Mouse (Mus musculus): ENCODE data around the gene Gm45208.
"Not testable (repeated sequence)": the region's sequence is repeated elsewhere in the genome, so short reads cannot be mapped to it uniquely, and the experiment has no call there.

Gene Gm45208

DNA sequence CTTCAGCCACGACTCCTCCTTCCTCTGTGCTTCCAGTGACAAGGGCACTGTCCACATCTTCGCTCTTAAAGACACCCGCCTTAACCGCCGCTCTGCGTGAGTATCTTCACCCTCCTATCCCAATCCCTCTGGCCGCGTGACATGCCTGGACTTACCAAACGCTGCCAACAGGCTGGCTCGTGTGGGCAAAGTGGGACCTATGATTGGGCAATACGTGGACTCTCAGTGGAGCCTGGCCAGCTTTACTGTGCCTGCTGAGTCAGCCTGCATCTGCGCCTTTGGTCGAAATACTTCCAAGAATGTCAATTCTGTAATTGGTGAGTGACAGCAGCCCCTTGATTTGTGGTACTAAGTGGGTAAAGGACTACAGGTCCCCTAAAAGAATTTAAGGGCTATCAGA, 5.1 kb downstream of the Gm45208 start:
- DNase-seq (ENCODE audit: low read depth in 2 of 2, low spot score in 2 of 2) = no peak

DNA sequence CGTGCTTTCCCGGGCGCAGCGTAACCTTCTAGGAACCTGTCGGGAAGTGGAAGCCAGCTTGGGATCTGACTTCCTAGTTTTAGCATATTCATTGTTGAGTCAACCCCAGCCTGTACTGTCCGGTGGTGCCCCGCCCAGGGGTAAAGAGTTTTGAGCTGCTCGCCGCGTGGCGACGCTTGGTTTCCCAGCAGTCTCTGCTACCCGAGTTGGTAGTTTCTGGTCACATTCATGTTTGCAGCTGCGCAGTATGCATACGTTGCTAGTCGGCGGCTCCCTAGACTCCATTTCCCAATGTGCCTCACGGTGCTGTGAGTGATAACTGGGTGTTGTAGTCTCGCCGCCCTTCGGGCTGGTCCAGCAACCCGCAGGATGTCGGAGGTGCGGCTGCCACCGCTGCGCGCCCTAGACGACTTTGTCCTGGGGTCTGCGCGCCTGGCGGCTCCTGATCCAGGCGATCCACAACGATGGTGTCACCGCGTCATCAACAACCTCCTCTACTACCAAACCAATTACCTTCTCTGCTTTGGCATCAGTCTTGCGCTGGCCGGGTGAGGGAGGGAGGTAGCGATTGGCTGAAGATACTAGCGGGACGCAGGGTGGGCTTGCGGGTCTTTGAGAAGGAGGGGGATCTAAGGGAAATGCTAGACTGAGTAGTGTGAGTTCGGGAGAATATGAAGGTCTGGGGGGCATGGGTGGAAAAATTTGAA, 6.3 kb downstream of the Gm45208 start, which contains the start of gene Praf2:
Gene Praf2 (plus strand): TSS at position 225 of the 707 bp plus-strand sequence.
- peak; percentile 50 to 51 for DNase-seq (ENCODE audit: low read depth in 2 of 2, low spot score in 2 of 2)

DNA sequence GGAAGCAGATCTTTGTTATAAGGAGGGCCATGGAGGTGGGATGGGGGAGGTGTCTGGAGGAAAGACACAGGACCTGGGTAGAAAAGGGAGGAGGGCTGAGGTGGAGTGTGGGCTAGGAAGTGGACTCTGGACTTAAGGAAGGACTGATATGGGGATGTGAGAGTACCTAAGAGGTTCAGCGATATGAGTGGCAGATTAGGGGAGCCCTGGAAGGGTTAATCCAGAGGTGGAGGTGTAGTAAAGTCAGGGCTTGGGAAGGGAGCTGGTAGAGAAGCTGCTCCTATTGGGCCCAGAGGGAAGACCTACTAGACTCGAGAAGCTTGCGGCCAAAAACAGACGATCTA, 6.8 kb downstream of the Gm45208 start:
- DNase-seq (ENCODE audit: low read depth in 2 of 2, low spot score in 2 of 2) = no peak

DNA sequence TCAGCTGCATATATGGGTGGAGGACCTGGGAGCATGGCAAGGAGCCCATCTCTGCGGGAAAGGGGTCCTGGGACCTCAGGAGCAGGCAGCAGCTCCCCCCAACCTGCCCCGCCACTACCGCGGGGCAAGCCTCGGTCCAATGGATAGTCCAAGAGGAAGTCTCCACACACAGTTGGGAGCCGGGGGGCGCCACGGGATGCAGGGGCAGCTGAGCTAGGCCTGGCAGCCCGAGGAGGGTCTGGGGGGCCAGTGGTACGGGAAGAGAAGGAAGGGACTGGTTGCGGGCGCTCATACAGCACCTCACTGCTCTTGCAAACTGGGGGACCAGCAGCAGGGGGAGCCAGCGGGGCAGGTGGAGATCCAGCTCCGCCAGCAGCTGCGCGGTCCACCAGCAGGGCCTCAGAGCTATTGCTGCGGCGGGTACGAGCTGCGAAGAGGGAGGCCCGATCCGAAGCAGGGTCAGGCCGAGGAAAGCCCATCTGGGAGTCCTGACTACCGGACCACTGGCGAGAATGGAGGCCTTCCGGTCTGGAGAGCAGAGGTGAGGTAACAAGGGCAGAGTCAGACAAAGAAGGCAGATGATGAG, 11.6 kb downstream of the Gm45208 start:
- DNase-seq (ENCODE audit: low read depth in 2 of 2, low spot score in 2 of 2) = peak; percentile 72 to 81

DNA sequence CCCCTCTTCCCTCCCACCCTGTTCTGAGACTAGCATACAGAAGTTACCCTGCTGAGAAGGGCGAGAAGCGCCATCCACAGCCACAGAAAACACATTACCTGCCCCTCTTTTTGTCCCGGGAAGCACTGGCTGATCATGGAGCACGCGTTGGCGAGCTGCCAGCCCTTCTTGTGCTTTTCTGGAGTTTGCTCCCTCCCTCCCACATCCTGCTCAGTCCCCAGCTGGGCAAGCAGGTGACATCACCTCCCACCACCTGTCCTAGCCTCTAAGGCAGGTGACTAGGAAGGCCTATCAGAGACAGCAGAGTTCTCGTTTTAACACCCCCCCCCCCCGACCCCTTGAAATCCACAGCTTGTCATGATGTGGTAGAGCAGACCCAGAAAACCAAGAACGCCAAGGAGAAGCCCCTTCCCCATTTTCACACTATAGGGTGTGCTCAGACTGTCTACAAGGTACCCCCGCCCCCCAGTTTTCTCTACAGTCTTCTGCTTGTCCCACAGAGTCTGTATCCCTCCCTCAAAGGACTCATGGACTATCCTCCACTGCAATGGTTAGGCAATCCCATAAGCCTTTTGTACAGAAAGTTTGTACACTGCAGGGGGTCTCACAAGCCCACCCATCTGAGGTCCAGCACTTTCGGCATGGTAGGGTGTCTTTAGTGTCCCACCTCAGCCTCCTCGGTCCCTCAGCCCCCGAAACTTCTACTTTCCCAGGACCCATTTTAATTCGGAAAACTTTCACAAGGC, 17.5 kb downstream of the Gm45208 start:
- no peak for DNase-seq (ENCODE audit: low read depth in 2 of 2, low spot score in 2 of 2)

DNA sequence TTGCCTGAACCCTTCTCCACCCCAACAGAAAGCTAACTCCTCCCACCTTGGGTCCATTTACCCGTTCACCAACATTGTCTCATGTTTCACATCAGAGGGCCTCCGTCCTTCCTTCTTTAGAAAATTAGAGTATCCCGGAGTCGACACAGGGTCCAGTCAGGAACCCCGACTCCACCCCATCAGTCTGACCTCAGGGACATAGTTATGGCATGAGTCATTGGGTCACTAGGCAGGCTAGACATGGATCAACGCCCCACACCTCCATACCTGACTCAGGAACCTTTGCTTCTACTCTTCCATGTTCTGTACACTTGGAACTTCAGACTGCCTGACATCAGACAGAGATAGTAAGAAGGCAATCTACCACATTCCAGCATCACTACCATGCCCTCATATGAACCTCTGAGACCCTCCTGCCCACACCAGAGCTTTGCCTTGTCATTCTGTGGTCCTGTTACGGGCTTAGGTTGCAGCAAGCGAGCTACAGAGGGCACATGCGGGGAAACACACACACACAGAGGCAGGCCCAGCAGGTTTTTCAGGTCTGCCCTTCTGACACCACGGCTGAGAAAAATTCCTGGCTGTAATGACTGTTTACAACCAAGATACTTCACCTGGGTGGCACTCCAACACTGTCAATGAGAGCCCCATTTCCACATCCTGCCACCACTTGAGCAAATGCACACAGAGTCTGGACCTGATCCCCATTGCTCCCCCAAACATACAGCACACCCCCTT, 18.2 kb downstream of the Gm45208 start:
- no peak for DNase-seq (ENCODE audit: low read depth in 2 of 2, low spot score in 2 of 2)

DNA sequence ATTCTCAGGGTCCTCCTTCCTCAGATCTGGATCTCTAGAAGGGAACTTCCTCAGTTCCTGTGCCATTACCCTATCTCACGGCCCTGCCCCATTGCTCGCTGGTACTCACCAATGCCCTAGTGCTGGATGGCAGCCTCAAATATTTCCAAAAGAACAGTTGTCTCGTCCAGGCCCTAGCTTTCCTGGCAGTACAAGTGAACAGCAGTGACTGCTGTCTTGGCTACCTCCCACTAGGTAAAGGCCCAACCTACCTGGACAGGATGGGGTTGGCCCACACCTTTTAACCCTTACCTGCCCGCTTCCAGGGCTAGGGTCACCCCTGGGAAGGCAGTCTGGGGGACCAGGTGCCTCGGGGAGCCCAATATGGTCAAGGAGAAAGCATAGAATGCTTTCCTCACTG, 19.1 kb downstream of the Gm45208 start:
- no peak for DNase-seq (ENCODE audit: low read depth in 2 of 2, low spot score in 2 of 2)

DNA sequence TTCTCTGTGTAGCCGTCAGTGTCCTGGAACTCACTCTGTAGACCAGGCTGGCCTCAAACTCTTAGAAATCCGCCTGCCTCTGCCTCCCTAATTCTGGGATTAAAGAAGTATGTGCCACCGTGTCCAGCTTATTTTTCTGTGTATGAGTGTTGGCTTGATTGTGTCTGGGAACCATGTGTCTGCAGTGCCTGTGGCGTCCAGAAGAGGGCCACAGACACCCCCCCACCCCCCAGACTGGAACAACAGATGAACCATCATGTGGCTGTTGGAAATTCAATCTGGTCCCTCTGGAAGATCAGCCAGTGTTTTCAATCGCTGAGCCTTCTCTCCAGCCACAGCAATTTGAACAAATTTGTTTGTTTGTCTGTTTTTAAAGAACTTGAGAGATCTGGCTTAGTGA, 21.4 kb downstream of the Gm45208 start:
- no peak for DNase-seq (ENCODE audit: low read depth in 2 of 2, low spot score in 2 of 2)

DNA sequence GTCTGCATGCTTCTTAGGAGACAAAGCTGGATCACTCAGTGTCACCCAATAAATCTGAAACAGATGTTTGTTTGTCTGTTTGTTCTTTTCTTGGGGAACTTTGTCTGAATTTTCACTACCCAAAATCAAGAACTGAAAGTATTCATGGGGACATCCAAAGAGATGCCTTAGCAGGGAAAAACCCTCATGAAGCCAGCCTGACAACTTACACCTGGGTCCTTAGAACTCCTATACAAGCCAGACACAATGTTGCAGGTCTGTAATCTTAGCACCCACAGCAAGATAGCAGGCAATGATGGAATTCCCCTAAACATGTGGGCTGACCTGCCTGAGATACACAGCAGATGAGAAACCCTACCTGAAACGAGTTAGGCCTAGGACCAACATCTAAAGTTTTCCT, 22.9 kb downstream of the Gm45208 start:
- no peak for DNase-seq (ENCODE audit: low read depth in 2 of 2, low spot score in 2 of 2)

DNA sequence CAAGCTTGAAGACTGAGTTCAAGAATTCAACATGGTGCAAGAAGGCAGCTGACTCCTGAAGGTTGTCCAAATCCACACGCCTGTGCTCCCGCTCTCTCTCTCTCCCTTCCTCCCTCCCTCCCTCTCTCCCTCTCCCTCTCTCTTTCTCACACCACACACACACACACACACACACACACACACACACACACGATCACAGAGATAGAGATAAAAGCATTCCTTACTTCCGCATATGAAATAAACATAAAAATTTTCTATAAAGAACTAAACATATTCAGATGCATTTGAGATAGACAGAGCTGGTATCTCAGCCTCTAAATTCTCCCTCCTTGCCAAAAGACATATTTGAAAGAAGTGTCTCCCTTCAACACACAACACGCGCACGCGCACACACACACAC, 23.4 kb downstream of the Gm45208 start:
- DNase-seq (ENCODE audit: low read depth in 2 of 2, low spot score in 2 of 2) = no peak

DNA sequence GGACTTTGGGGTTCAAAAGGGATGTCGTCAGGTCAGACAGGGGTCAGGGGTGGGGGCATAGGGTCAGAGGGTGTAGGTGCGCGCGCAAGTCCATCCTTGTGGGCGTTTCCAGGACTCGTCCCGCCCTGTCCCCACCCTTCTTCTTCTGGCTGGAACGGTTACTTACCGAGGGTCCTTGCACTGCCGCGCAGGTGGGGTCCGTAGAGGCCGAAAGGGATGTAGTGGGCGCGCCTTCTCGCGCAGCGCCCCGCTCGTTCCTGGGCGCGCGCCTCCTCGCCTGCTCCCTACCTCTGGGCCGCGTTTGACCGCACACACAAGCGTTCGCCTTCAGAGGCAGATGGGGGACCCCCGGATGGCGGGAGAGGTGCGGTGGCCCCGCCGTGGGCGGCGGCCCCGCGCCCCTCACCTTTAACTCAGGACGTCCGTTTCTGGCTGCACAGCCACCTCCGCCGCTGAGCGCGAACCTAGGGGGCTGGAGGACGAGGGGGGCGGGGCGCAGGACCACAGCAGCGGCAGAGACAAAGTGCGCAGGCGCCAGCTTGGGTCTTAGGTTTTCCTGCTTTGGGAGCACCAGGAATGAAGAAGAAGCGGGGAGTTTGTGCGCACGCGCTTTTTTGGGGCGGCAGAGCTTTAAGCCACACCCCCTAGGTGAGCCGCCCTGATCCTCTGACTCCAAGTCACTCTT, 28.5 kb downstream of the Gm45208 start, which contains the start of gene Ccdc120:
Gene Ccdc120 (minus strand): TSS at position 474 of the 685 bp plus-strand sequence.
- no peak for DNase-seq (ENCODE audit: low read depth in 2 of 2, low spot score in 2 of 2)

DNA sequence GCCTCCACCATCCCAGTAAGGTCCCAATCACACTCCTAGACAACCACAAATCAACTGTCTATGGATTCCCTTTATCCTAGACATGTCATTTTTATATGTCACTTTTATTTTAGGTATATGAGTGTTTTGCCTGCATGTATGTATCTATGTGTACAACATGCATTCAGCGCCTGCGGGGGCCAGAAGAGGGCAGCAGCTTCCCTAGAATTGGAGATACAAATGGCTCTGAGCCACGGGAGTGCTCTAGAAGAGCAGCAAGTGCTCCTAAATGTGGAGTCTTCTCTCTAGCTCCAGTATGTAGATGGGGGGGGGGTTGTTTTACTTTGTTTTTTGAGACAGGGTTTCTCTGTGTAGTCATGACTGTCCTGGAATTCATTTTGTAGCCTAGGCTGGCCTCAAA, 31.6 kb downstream of the Gm45208 start:
- DNase-seq (ENCODE audit: low read depth in 2 of 2, low spot score in 2 of 2) = not testable (repeated sequence)

DNA sequence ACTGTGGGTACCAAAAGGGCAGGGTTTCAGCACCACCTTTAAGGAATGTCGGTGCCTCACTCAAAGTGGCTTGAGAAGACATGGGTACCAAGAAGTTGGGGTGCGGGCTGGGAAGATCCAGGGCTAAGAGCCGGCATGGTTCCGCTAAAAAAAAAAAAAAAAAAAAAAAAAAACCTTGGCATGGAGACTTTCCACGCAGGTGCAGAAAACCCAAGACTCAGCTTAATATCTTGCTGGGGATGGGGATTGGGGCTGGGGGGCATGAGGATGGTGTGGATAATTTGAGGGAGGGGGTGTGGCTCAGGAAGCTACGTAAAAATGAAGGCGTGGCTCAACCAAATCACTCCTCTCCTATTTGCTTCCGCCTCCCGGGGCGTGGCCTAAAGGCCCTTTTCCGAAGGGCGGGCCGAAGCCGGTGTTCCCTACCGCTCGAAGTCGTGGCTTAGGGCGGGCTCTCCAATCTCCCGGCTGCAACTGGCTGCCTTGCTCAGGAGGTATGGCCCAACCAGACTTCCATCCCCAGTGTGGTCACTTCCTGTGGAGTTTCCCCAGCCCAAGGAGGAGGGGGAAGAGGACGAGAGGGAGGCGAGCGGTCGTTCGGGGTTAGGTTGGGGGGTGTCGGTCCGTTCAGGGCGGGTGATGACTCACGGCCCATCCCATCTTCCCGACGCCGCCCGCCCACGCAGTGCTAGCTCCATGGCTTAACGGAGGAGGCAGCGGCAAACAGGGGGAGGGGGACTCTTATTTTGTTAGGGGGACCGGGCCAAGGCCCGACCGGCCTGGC, 40.3 kb downstream of the Gm45208 start, which contains the start of gene Tfe3:
Gene Tfe3 (plus strand): TSS at position 424 of the 784 bp plus-strand sequence.
- peak; percentile 79 to 80 for DNase-seq (ENCODE audit: low read depth in 2 of 2, low spot score in 2 of 2)

DNA sequence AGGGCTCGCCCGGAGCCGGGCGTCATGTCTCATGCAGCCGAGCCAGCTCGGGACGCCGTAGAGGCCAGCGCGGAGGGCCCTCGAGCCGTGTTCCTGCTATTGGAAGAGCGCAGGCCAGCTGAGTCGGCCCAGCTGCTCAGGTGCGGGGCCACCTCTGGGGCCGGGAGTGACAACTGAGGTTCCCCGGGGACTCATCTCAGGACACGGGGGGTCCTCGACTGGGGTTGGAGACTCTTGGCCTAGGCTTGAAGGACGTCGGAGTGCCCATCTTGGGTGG, 40.8 kb downstream of the Gm45208 start:
- DNase-seq (ENCODE audit: low read depth in 2 of 2, low spot score in 2 of 2) = no peak

DNA sequence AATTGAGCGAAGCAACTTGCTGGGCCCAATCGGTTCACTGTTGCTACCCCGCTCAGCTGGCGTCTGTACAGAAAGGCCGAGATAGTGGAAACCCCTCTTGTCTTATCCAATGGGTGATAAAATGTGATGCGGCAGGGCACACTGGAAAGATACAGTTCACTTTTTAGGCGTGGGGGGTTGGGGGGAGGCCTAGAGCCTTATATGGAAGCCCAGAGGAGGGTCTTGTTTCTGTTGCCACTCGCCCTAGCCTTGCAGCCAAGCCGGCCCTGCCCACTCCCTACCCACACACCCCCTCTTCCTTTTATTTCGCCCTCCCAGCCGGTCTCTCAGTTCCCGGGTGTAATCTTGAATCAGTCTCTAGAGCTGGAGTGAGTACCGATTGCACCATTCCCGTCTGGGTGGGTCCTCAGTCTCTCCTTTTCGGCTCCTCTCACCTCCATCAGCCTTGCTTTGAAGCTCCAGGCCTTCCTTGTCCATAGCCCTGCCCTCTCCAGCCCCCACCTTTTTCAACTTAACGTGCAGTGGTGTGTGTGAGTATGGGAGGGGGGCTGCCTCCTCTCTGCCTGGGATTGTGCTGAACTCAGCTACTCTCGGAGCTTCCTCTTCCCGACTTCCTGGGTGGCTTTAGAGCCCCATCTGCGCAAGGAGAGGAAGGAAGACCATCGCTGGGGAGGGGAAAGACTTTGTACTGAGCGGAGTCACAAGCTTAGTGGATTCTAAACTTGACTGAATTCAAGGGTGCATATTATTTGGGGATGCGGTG, 41.8 kb downstream of the Gm45208 start:
- no peak for DNase-seq (ENCODE audit: low read depth in 2 of 2, low spot score in 2 of 2)

DNA sequence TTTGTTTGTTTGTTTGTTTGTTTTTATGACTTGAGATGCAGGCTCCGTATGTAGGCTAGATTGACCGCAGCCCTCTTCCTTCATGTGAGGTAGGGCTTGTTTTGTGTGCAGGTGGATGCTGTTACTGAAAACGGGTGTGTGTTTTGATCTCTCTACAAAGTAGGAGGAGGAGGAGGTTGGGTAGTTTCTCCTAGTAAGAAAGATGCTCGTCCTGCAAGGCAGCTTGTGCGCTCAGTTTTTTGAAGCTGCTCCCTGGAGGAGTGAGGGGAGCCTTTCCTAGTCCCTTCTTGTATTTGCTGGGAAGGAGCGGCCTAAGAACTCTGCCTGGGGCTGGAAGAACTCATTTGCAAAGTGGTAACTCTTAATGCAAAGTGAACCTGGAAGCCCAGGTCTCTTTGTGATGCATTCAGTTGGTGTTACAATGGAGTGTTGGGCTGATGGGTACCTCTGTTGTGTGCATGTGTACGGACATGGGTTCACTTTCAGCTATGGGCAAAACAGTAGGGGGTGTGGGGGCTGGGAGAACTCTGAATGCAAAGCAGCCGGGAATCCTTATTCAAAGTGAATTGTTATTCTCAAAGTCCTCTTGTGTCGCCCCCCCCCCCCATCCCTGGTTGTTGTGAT, 42.7 kb downstream of the Gm45208 start:
- DNase-seq (ENCODE audit: low read depth in 2 of 2, low spot score in 2 of 2) = no peak

DNA sequence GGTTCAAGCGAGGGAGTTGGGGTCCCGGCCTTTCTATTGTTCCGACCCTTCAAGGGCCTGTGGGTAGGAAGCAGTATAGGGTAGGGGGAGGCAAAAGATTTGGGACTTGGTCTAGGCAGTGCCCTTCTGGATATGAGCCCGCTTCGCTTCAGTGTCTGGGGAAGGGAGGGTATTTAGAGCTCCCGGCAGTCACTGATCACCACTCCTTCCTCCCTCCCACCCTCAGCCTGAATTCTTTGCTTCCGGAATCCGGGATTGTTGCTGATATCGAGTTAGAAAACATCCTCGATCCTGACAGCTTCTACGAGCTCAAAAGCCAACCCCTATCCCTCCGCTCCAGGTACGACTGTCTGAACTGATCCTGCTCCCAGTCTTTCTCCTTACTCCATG, 43.2 kb downstream of the Gm45208 start:
- no peak for DNase-seq (ENCODE audit: low read depth in 2 of 2, low spot score in 2 of 2)

DNA sequence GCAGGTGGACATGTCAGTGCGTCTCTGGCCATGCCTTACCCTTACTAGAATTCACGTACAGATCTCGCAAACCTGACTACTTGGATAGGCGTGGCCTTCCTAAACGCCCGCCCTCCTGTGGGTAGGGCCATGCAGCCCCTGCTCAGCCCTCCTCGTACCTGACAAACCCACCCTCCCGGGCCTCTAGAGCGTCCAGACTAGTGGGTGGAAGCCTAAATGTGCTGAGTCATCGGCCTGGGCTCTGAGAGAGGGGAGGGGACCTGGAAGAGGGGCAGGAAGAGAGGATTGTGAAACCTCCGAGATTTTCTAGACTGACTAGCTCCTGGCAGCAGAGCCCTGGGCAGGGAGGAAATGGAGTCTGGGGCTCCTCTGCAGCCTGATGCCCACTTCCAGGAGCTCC, 43.7 kb downstream of the Gm45208 start:
- no peak for DNase-seq (ENCODE audit: low read depth in 2 of 2, low spot score in 2 of 2)

DNA sequence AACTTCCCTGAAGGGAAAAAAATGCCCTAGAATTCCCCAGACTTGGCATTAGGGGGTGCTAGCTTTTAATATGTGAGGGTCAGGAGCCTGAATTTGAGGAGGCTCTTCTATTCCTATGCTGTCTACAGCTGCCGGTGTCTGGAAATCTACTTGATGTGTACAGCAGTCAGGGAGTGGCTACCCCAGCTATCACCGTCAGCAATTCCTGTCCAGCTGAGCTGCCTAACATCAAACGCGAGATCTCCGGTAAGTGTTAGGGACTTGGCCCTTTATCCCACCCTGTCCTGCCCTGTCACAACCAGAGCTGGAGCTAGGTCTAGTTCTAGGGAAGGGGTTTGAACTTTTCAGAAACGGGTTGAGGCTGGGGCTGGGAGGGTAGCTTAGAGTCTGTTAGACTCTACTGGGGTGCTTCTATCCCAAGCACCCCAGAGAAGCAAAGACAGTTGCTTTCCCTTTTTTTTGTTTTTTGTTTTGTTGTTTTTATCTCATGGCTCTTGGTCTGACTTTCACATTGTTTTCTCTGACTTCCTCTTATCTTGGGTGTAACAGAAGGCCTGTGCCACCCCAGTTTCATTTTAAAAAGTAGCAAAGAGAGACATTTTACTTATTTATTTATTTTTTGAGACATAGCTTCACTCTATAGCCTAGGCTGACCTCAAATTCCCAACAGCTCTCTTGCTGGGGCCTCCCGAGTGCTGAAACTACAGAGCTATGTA, 47.4 kb downstream of the Gm45208 start:
- no peak for DNase-seq (ENCODE audit: low read depth in 2 of 2, low spot score in 2 of 2)
